Mouse (Mus musculus): ENCODE measurements at regions not wholly inside any gene's neighbourhood (a gene's known extent, or its start where the extent isn't known, plus 50 kb on each side); places are given as distances from the start of the nearest gene placed in this dataset.
A peak's percentile ranks its signal among the peaks of the same experiment; 100 is the strongest.

GRCm38 (mm10) chr1:128679005-128679980 lies 87.2 kb upstream of the Cxcr4 start:
- H3K4me1 ChIP-seq (ENCODE audit: control insufficient read depth, insufficient read depth, low read length): peaks cover 13% of the 10 kb centered on the region
- DNase-seq (ENCODE audit: low spot score, missing footprints): peak; percentile 90
- no peaks in the 10 kb centered on the region for H3K27me3 ChIP-seq (ENCODE audit: control insufficient read depth, insufficient read depth, low read length)
- H3K27ac ChIP-seq (ENCODE audit: low read depth, low read length): peak overlapping the region; percentile 61
- 0 out of 2 replicates have a peak overlapping the region, but pooled peaks have one; percentile 6 for H3K4me2 ChIP-seq
- H3K9ac ChIP-seq (ENCODE audit: low read length): peak overlapping the region; percentile 45
- ATAC-seq (ENCODE audit: low FRiP score): peak; percentile 41
- H3K4me3 ChIP-seq (ENCODE audit: low read depth, low read length): no peak overlapping the region
- H3K9me3 ChIP-seq (ENCODE audit: control insufficient read depth, low read length): no peaks in the 10 kb centered on the region
- H3K36me3 ChIP-seq (ENCODE audit: control insufficient read depth, insufficient read depth, low read length): no peaks in the 10 kb centered on the region
- WGBS: 34% methylated on average over 18 of the region's 18 CpGs

DNA sequence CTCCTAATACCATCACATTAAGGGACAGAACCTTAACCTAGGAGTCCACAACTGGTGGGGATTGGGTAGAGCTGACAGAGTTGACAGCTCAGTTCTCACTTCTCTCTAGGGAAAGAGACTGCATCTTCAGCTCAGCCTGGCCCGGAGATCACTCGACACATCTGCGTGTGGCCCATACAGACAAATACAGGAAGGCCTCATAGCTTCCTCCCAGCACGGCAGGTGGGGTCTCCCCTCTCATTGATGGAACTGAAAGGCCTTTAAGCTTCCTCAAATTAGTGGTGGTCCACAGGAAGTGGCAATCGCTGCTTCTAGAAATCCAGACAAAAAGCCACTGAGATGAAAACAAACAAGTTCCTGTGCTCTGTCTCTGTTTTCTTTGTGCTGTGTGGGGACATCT lies 83.4 kb upstream of the Cxcr4 start:
- Histone ChIP-seq H3K9ac (ENCODE audit: low read length) (no peak overlapping the region), H3K4me2 (no peak overlapping the region), H3K4me1 (ENCODE audit: control insufficient read depth, insufficient read depth, low read length) (peaks cover 13% of the 10 kb centered on the region), H3K4me3 (ENCODE audit: low read depth, low read length) (no peak overlapping the region), H3K27me3 (ENCODE audit: control insufficient read depth, insufficient read depth, low read length) (no peaks in the 10 kb centered on the region), H3K27ac (ENCODE audit: low read depth, low read length) (no peak overlapping the region), H3K36me3 (ENCODE audit: control insufficient read depth, insufficient read depth, low read length) (no peaks in the 10 kb centered on the region), H3K9me3 (ENCODE audit: control insufficient read depth, low read length) (no peaks in the 10 kb centered on the region)
- no peak for ATAC-seq (ENCODE audit: low FRiP score)
- 77% methylated on average over 5 of the region's 5 CpGs for WGBS
- DNase-seq (ENCODE audit: low spot score, missing footprints): no peak

- no peaks in the 10 kb centered on the region for H3K36me3 ChIP-seq (ENCODE audit: control insufficient read depth, insufficient read depth, low read length)
- no peak for DNase-seq (ENCODE audit: low spot score, missing footprints)
- H3K4me3 ChIP-seq (ENCODE audit: low read depth, low read length): no peak overlapping the region
- no peaks in the 10 kb centered on the region for H3K9me3 ChIP-seq (ENCODE audit: control insufficient read depth, low read length)
- peaks cover 8% of the 10 kb centered on the region for H3K4me1 ChIP-seq (ENCODE audit: control insufficient read depth, insufficient read depth, low read length)
- no peak overlapping the region for H3K27ac ChIP-seq (ENCODE audit: low read depth, low read length)
- 94% methylated on average over 3 of the region's 3 CpGs for WGBS
- H3K9ac ChIP-seq (ENCODE audit: low read length): no peak overlapping the region
- H3K4me2 ChIP-seq: no peak overlapping the region
- no peak for ATAC-seq (ENCODE audit: low FRiP score)
- H3K27me3 ChIP-seq (ENCODE audit: control insufficient read depth, insufficient read depth, low read length): no peaks in the 10 kb centered on the region
Measured at GRCm38 (mm10) chr1:128672306-128672705, 80.2 kb upstream of the Cxcr4 start.

- ATAC-seq (ENCODE audit: low FRiP score): no peak
- H3K36me3 ChIP-seq (ENCODE audit: control insufficient read depth, insufficient read depth, low read length): no peaks in the 10 kb centered on the region
Measured at GRCm38 (mm10) chr1:128671495-128671894, 79.4 kb upstream of the Cxcr4 start.

GRCm38 (mm10) chr1:128671016-128671415 lies 78.9 kb upstream of the Cxcr4 start:
- Histone ChIP-seq H3K4me2 (no peak overlapping the region), H3K36me3 (ENCODE audit: control insufficient read depth, insufficient read depth, low read length) (no peaks in the 10 kb centered on the region), H3K27me3 (ENCODE audit: control insufficient read depth, insufficient read depth, low read length) (no peaks in the 10 kb centered on the region), H3K4me3 (ENCODE audit: low read depth, low read length) (no peak overlapping the region), H3K27ac (ENCODE audit: low read depth, low read length) (no peak overlapping the region), H3K9me3 (ENCODE audit: control insufficient read depth, low read length) (peaks cover 3% of the 10 kb centered on the region; the same call in 1 of the 2 replicates), H3K4me1 (ENCODE audit: control insufficient read depth, insufficient read depth, low read length) (peaks cover 8% of the 10 kb centered on the region), H3K9ac (ENCODE audit: low read length) (no peak overlapping the region)
- DNase-seq (ENCODE audit: low spot score, missing footprints) (no peak), ATAC-seq (ENCODE audit: low FRiP score) (no peak)
- WGBS: 69% methylated on average over 5 of the region's 5 CpGs

More at GRCm38 (mm10) chr1:128671495-128671894, 79.4 kb upstream of the Cxcr4 start:
- no peaks in the 10 kb centered on the region for H3K27me3 ChIP-seq (ENCODE audit: control insufficient read depth, insufficient read depth, low read length)
- WGBS: 82% methylated on average over 3 of the region's 3 CpGs
- peaks cover under 1% of the 10 kb centered on the region; the same call in 1 of the 2 replicates for H3K9me3 ChIP-seq (ENCODE audit: control insufficient read depth, low read length)
- no peak for DNase-seq (ENCODE audit: low spot score, missing footprints)
- H3K4me3 ChIP-seq (ENCODE audit: low read depth, low read length): no peak overlapping the region
- H3K4me2 ChIP-seq: no peak overlapping the region
- no peak overlapping the region for H3K9ac ChIP-seq (ENCODE audit: low read length)
- no peak overlapping the region for H3K27ac ChIP-seq (ENCODE audit: low read depth, low read length)
- peaks cover 8% of the 10 kb centered on the region for H3K4me1 ChIP-seq (ENCODE audit: control insufficient read depth, insufficient read depth, low read length)

- Histone ChIP-seq H3K4me3 (ENCODE audit: low read depth, low read length) (no peak overlapping the region), H3K4me1 (ENCODE audit: control insufficient read depth, insufficient read depth, low read length) (peaks cover 8% of the 10 kb centered on the region), H3K4me2 (no peak overlapping the region), H3K36me3 (ENCODE audit: control insufficient read depth, insufficient read depth, low read length) (no peaks in the 10 kb centered on the region), H3K27ac (ENCODE audit: low read depth, low read length) (no peak overlapping the region; the same call in 1 of the 2 replicates), H3K9me3 (ENCODE audit: control insufficient read depth, low read length) (peaks cover 3% of the 10 kb centered on the region; the same call in 1 of the 2 replicates), H3K27me3 (ENCODE audit: control insufficient read depth, insufficient read depth, low read length) (no peaks in the 10 kb centered on the region), H3K9ac (ENCODE audit: low read length) (peak overlapping the region; percentile 3)
- peak; percentile 83 for DNase-seq (ENCODE audit: low spot score, missing footprints)
- WGBS: 16% methylated on average over 2 of the region's 2 CpGs
- peak; percentile 66 for ATAC-seq (ENCODE audit: low FRiP score)
Measured at GRCm38 (mm10) chr1:128669241-128669666, 77.2 kb upstream of the Cxcr4 start.

DNA sequence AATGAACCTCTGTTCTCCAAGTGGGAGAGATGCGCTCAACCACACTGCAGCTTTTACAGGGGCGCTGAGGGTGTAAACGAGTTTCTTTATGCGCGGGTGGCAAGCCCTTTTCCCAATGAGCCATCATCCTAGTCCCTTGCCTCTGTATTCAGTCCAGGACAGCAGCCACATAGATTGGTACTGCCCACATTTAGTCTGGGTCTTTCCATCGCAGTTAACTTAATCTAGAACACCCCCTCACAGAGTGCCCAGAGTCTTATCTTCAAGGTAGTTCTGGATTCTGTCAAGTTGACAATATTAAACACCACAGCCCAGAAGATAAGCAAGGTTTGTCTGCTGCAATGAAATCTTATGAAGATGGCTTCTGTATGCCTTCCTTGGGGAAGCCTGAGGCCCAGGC lies 76.6 kb upstream of the Cxcr4 start:
- Histone ChIP-seq H3K4me3 (ENCODE audit: low read depth, low read length) (no peak overlapping the region), H3K4me1 (ENCODE audit: control insufficient read depth, insufficient read depth, low read length) (peaks cover 8% of the 10 kb centered on the region), H3K36me3 (ENCODE audit: control insufficient read depth, insufficient read depth, low read length) (no peaks in the 10 kb centered on the region), H3K4me2 (no peak overlapping the region), H3K27ac (ENCODE audit: low read depth, low read length) (0 out of 2 replicates have a peak overlapping the region, but pooled peaks have one; percentile 22), H3K9ac (ENCODE audit: low read length) (no peak overlapping the region; the same call in 1 of the 2 replicates), H3K9me3 (ENCODE audit: control insufficient read depth, low read length) (peaks cover 3% of the 10 kb centered on the region; the same call in 1 of the 2 replicates), H3K27me3 (ENCODE audit: control insufficient read depth, insufficient read depth, low read length) (no peaks in the 10 kb centered on the region)
- ATAC-seq (ENCODE audit: low FRiP score): no peak
- DNase-seq (ENCODE audit: low spot score, missing footprints): peak; percentile 82
- 86% methylated on average over 6 of the region's 6 CpGs for WGBS

- Histone ChIP-seq H3K36me3 (ENCODE audit: control insufficient read depth, insufficient read depth, low read length) (no peaks in the 10 kb centered on the region), H3K4me1 (ENCODE audit: control insufficient read depth, insufficient read depth, low read length) (peaks cover 8% of the 10 kb centered on the region), H3K27ac (ENCODE audit: low read depth, low read length) (no peak overlapping the region), H3K9ac (ENCODE audit: low read length) (no peak overlapping the region), H3K4me2 (no peak overlapping the region), H3K27me3 (ENCODE audit: control insufficient read depth, insufficient read depth, low read length) (no peaks in the 10 kb centered on the region), H3K9me3 (ENCODE audit: control insufficient read depth, low read length) (peaks cover 3% of the 10 kb centered on the region; the same call in 1 of the 2 replicates), H3K4me3 (ENCODE audit: low read depth, low read length) (no peak overlapping the region)
- no peak for ATAC-seq (ENCODE audit: low FRiP score)
- 91% methylated on average over 4 of the region's 4 CpGs for WGBS
- peak; percentile 79 for DNase-seq (ENCODE audit: low spot score, missing footprints)
Measured at GRCm38 (mm10) chr1:128667121-128667762, 75.1 kb upstream of the Cxcr4 start.

GRCm38 (mm10) chr1:128663207-128663606 lies 71.1 kb upstream of the Cxcr4 start:
- H3K27ac ChIP-seq (ENCODE audit: low read depth, low read length): no peak overlapping the region
- H3K9me3 ChIP-seq (ENCODE audit: control insufficient read depth, low read length): peaks cover 3% of the 10 kb centered on the region; the same call in 1 of the 2 replicates
- no peak overlapping the region for H3K4me2 ChIP-seq
- no peaks in the 10 kb centered on the region for H3K4me1 ChIP-seq (ENCODE audit: control insufficient read depth, insufficient read depth, low read length)
- DNase-seq (ENCODE audit: low spot score, missing footprints) (no peak), ATAC-seq (ENCODE audit: low FRiP score) (no peak)
- no peak overlapping the region for H3K4me3 ChIP-seq (ENCODE audit: low read depth, low read length)
- no peaks in the 10 kb centered on the region for H3K36me3 ChIP-seq (ENCODE audit: control insufficient read depth, insufficient read depth, low read length)
- H3K27me3 ChIP-seq (ENCODE audit: control insufficient read depth, insufficient read depth, low read length): no peaks in the 10 kb centered on the region
- 93% methylated on average over 2 of the region's 2 CpGs for WGBS
- H3K9ac ChIP-seq (ENCODE audit: low read length): no peak overlapping the region

All from midbrain, embryonic 11.5 days (tissue).